ENCODE assay signal across 8 mouse cellular contexts in genomic region chr13:55211221-55212010, GRCm38 (mm10). TPM values are rescaled to one million over a fixed set of nuclear protein-coding genes. Genes with fewer than 3 reads are reported as not detected.
A peak's percentile ranks its signal among the peaks of the same experiment; 100 is the strongest.
DNase-seq lines count a peak whose midpoint lies in the region; ATAC-seq lines count a peak whose summit lies in the region.

No protein-coding gene starts in this region.

- H3K4me2 ChIP-seq in hindbrain, embryonic 16.5 days (ENCODE audit: low read length), result peak overlapping the region; percentile 74

- H3K27ac ChIP-seq in hindbrain, embryonic 16.5 days (ENCODE audit: low read depth, low read length), result peak overlapping the region; percentile 94

- under 1% methylated on average over 31 of the region's 93 CpGs for WGBS in hindbrain, embryonic 16.5 days

- DNase-seq in ZHBTc4 (ENCODE audit: low read depth, low spot score), result peak; percentile 96
- peak; percentile 74 to 87 for DNase-seq in cerebellum, postnatal 4 days (ENCODE audit: low spot score in 2 of 2)
- DNase-seq in gastrocnemius, adult 18-20 months (ENCODE audit: low spot score), result peak; percentile 78
- peak; percentile 70 to 79 for DNase-seq in left cerebral cortex, adult 18-20 months (ENCODE audit: low spot score in 2 of 2)
- peak; percentile 91 to 95 for DNase-seq in lung, postnatal 4 days
- peak; percentile 64 to 66 for DNase-seq in right cerebral cortex, adult 2 months (ENCODE audit: low spot score in 2 of 2)
- peak; percentile 56 for DNase-seq in urinary bladder, postnatal 10 days (ENCODE audit: low spot score)

- peak overlapping the region; percentile 70 for H3K9ac ChIP-seq in hindbrain, embryonic 16.5 days (ENCODE audit: low read depth, low read length)

- no peaks in the 10 kb centered on the region for H3K27me3 ChIP-seq in hindbrain, embryonic 16.5 days (replicated peaks; ENCODE audit: control insufficient read depth, insufficient read depth, low read length)

- 0 out of 2 replicates have a peak, but pooled peaks cover 2% of the 10 kb centered on the region for H3K36me3 ChIP-seq in hindbrain, embryonic 16.5 days (ENCODE audit: control insufficient read depth, insufficient read depth, low read length)

- peak; percentile 78 for ATAC-seq in hindbrain, embryonic 16.5 days

- H3K4me1 ChIP-seq in hindbrain, embryonic 16.5 days (ENCODE audit: control insufficient read depth, insufficient read depth, low read depth, low read length), result peaks cover 48% of the 10 kb centered on the region

- H3K4me3 ChIP-seq in hindbrain, embryonic 16.5 days (ENCODE audit: low read length), result peak overlapping the region; percentile 51

- no peaks in the 10 kb centered on the region for H3K9me3 ChIP-seq in hindbrain, embryonic 16.5 days (ENCODE audit: control insufficient read depth, low read length)

RNA-seq across cellular contexts. Expression of gene Nsd1, which starts 1.8 kb away (rescaled TPM):
- 10 to 100 TPM; 40.0 to 47.1 TPM for total RNA-seq in gastrocnemius, adult 18-20 months (2021)
- 40.8 and 46.3 TPM in 2 replicates for polyA plus RNA-seq in hindbrain, embryonic 16.5 days (2015; fragmentation: Nextera tagmentation; extraction: Ambion mirVana)
- 100 to 1,000 TPM; 109 to 115 TPM for total RNA-seq in left cerebral cortex, adult 18-20 months (2021)

RNA-seq across cellular contexts. Expression of gene Fgfr4, which starts 59.0 kb away (rescaled TPM):
- total RNA-seq in gastrocnemius, adult 18-20 months (2021), result 1 to 10 TPM; 1.2 to 1.3 TPM
- polyA plus RNA-seq in hindbrain, embryonic 16.5 days (2015; fragmentation: Nextera tagmentation; extraction: Ambion mirVana), result 1.3 and 1.6 TPM in 2 replicates
- under 1 TPM; 0.21 to 0.40 TPM for total RNA-seq in left cerebral cortex, adult 18-20 months (2021)

Comparison
In these comparisons a context has a peak if more than half of its experiments do, and no peak if none do; other contexts are left out.
1. Peak in every context shown above with its lines: DNase-seq, ATAC-seq, H3K4me3 ChIP-seq and H3K27ac ChIP-seq.